Mouse (Mus musculus): Measurements from ENCODE around the gene Mmp14. TPM values are rescaled to one million over a fixed set of nuclear protein-coding genes. Genes with fewer than 3 reads are reported as not detected.

Gene Mmp14
- polyA plus RNA-seq, 1 experiment from 2014 or later, result 167 TPM

- Histone ChIP-seq H3K9ac (ENCODE audit: low read depth, low read length) (no peak overlapping the region), H3K27ac (ENCODE audit: low read depth, low read length) (no peak overlapping the region), H3K27me3 (ENCODE audit: control insufficient read depth, insufficient read depth, low read length) (no peaks in the 10 kb centered on the region), H3K9me3 (ENCODE audit: control insufficient read depth, low read length) (no peaks in the 10 kb centered on the region), H3K36me3 (ENCODE audit: control insufficient read depth, insufficient read depth, low read length) (no peaks in the 10 kb centered on the region), H3K4me1 (ENCODE audit: control insufficient read depth, insufficient read depth, low read length) (no peaks in the 10 kb centered on the region), H3K4me2 (replicated peaks; ENCODE audit: low read depth, low read length) (no peak overlapping the region), H3K4me3 (ENCODE audit: low read length) (no peak overlapping the region)
- 81% methylated on average over 11 of the region's 11 CpGs for WGBS
- ATAC-seq (ENCODE audit: low FRiP score, low TSS enrichment), result no peak
Observed at GRCm38 (mm10) chr14:54454669-54455528, 23.5 kb downstream of the Mmp14 start.

- Histone ChIP-seq H3K4me1 (ENCODE audit: control insufficient read depth, insufficient read depth, low read length) (no peaks in the 10 kb centered on the region), H3K9me3 (ENCODE audit: control insufficient read depth, low read length) (no peaks in the 10 kb centered on the region), H3K4me3 (ENCODE audit: low read length) (no peak overlapping the region), H3K4me2 (replicated peaks; ENCODE audit: low read depth, low read length) (no peak overlapping the region), H3K27ac (ENCODE audit: low read depth, low read length) (no peak overlapping the region), H3K36me3 (ENCODE audit: control insufficient read depth, insufficient read depth, low read length) (no peaks in the 10 kb centered on the region), H3K9ac (ENCODE audit: low read depth, low read length) (no peak overlapping the region), H3K27me3 (ENCODE audit: control insufficient read depth, insufficient read depth, low read length) (no peaks in the 10 kb centered on the region)
- WGBS, result 76% methylated on average over 14 of the region's 14 CpGs
- no peak for ATAC-seq (ENCODE audit: low FRiP score, low TSS enrichment)
Observed at GRCm38 (mm10) chr14:54457907-54458569, 26.6 kb downstream of the Mmp14 start.

- Histone ChIP-seq H3K4me1 (ENCODE audit: control insufficient read depth, insufficient read depth, low read length) (no peaks in the 10 kb centered on the region), H3K4me2 (replicated peaks; ENCODE audit: low read depth, low read length) (no peak overlapping the region), H3K9ac (ENCODE audit: low read depth, low read length) (no peak overlapping the region), H3K36me3 (ENCODE audit: control insufficient read depth, insufficient read depth, low read length) (peaks cover 10% of the 10 kb centered on the region; the same call in 1 of the 2 replicates), H3K27ac (ENCODE audit: low read depth, low read length) (no peak overlapping the region), H3K9me3 (ENCODE audit: control insufficient read depth, low read length) (no peaks in the 10 kb centered on the region), H3K27me3 (ENCODE audit: control insufficient read depth, insufficient read depth, low read length) (no peaks in the 10 kb centered on the region), H3K4me3 (ENCODE audit: low read length) (no peak overlapping the region)
- WGBS, result 78% methylated on average over 4 of the region's 4 CpGs
- no peak for ATAC-seq (ENCODE audit: low FRiP score, low TSS enrichment)
Observed at GRCm38 (mm10) chr14:54462146-54462545, 30.7 kb downstream of the Mmp14 start.

GRCm38 (mm10) chr14:54463108-54463958 is 31.9 kb downstream of the Mmp14 start:
- Histone ChIP-seq H3K4me1 (ENCODE audit: control insufficient read depth, insufficient read depth, low read length) (no peaks in the 10 kb centered on the region), H3K9me3 (ENCODE audit: control insufficient read depth, low read length) (no peaks in the 10 kb centered on the region), H3K9ac (ENCODE audit: low read depth, low read length) (peak overlapping the region; percentile 77), H3K4me3 (ENCODE audit: low read length) (peak overlapping the region; percentile 72), H3K27me3 (ENCODE audit: control insufficient read depth, insufficient read depth, low read length) (no peaks in the 10 kb centered on the region), H3K27ac (ENCODE audit: low read depth, low read length) (no peak overlapping the region; the same call in 1 of the 2 replicates), H3K4me2 (replicated peaks; ENCODE audit: low read depth, low read length) (peak overlapping the region; percentile 84), H3K36me3 (ENCODE audit: control insufficient read depth, insufficient read depth, low read length) (peaks cover 21% of the 10 kb centered on the region)
- ATAC-seq (ENCODE audit: low FRiP score, low TSS enrichment), result peak; percentile 47
- 13% methylated on average over 12 of the region's 12 CpGs for WGBS

- peak within 1 kb of the TSS; percentile 72 for H3K27ac ChIP-seq (ENCODE audit: low read depth, low read length)
- no peaks in the 10 kb centered on the region for H3K4me1 ChIP-seq (ENCODE audit: control insufficient read depth, insufficient read depth, low read length)
- no peaks in the 10 kb centered on the region for H3K9me3 ChIP-seq (ENCODE audit: control insufficient read depth, low read length)
- H3K4me2 ChIP-seq (replicated peaks; ENCODE audit: low read depth, low read length), result peak within 1 kb of the TSS; percentile 84
- H3K4me3 ChIP-seq (ENCODE audit: low read length), result peak within 1 kb of the TSS; percentile 72
- peaks cover 26% of the 10 kb centered on the region for H3K36me3 ChIP-seq (ENCODE audit: control insufficient read depth, insufficient read depth, low read length)
- H3K9ac ChIP-seq (ENCODE audit: low read depth, low read length), result peak within 1 kb of the TSS; percentile 77
- ATAC-seq (ENCODE audit: low FRiP score, low TSS enrichment), result peak; percentile 92
- 0% methylated on average over 35 of the region's 35 CpGs for WGBS
- H3K27me3 ChIP-seq (ENCODE audit: control insufficient read depth, insufficient read depth, low read length), result no peaks in the 10 kb centered on the region
Observed at GRCm38 (mm10) chr14:54463959-54464292, 32.5 kb downstream of the Mmp14 start, which contains the start of gene Lrp10. Gene Lrp10, plus strand, starts transcription at chr14:54464137.

DNA sequence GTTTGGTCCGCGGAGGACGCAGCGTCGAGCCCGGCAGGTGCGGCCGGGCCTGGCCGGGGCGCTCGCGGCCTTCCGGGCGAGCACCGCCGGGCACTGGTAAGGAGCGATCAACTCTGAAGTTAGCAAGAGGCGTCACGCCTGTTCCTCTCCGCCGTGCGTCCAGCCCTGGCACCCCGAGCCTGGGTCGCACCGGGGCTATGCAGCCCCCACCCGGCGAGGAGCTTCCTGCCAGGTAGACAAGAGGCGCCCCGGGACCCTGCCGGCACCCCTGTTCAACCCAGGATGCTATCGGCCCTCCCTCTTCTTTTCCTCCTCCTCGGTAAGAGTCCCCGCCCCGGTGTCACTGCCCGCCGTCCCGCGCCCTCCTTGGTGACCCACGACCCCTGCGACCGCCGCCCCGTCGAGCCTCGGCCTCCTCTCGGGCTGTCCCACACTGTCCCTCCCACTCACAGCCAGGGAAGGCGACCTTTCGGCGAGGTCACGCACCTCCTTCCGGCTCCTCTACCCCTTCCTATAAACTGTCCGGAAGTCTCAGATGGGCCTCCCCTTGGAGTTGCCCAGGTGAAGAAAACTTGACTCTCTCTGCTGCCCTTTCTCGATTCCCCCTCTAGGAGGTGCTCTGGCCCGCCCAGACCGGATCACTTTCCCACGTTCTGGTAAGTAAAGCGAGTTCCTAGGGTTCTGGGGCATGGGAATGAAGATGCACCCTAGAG is 33.0 kb downstream of the Mmp14 start:
- no peaks in the 10 kb centered on the region for H3K27me3 ChIP-seq (ENCODE audit: control insufficient read depth, insufficient read depth, low read length)
- peak overlapping the region; percentile 72 for H3K27ac ChIP-seq (ENCODE audit: low read depth, low read length)
- H3K9ac ChIP-seq (ENCODE audit: low read depth, low read length), result peak overlapping the region; percentile 77
- WGBS, result under 1% methylated on average over 45 of the region's 57 CpGs
- peaks cover 32% of the 10 kb centered on the region for H3K36me3 ChIP-seq (ENCODE audit: control insufficient read depth, insufficient read depth, low read length)
- no peaks in the 10 kb centered on the region for H3K4me1 ChIP-seq (ENCODE audit: control insufficient read depth, insufficient read depth, low read length)
- no peaks in the 10 kb centered on the region for H3K9me3 ChIP-seq (ENCODE audit: control insufficient read depth, low read length)
- H3K4me3 ChIP-seq (ENCODE audit: low read length), result peak overlapping the region; percentile 72
- peak overlapping the region; percentile 84 for H3K4me2 ChIP-seq (replicated peaks; ENCODE audit: low read depth, low read length)
- peak; percentile 84 for ATAC-seq (ENCODE audit: low FRiP score, low TSS enrichment)

DNA sequence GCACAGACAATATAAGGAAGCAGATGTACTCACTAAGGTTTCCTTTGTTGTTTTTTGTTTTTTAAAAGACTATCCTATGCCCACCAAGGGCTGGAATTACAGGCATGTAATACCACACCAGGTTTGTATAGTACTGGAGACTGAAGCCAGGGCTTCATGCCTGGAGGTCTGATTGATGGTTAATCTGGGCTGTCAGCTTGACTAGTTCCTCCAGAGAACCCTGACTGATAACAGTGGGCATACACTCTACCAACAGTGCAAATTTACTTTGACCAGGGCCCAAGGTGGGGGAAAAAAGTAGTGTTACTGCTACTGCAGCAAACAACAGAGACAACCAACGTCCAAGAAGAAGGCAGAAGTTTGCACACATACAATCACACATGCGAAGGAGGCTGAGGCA is 40.1 kb downstream of the Mmp14 start:
- Histone ChIP-seq H3K36me3 (ENCODE audit: control insufficient read depth, insufficient read depth, low read length) (peaks cover 40% of the 10 kb centered on the region), H3K4me2 (replicated peaks; ENCODE audit: low read depth, low read length) (no peak overlapping the region), H3K9me3 (ENCODE audit: control insufficient read depth, low read length) (peaks cover 6% of the 10 kb centered on the region; the same call in 1 of the 2 replicates), H3K9ac (ENCODE audit: low read depth, low read length) (no peak overlapping the region), H3K4me3 (ENCODE audit: low read length) (no peak overlapping the region), H3K27ac (ENCODE audit: low read depth, low read length) (no peak overlapping the region), H3K27me3 (ENCODE audit: control insufficient read depth, insufficient read depth, low read length) (no peaks in the 10 kb centered on the region), H3K4me1 (ENCODE audit: control insufficient read depth, insufficient read depth, low read length) (peaks cover 10% of the 10 kb centered on the region)
- no peak for ATAC-seq (ENCODE audit: low FRiP score, low TSS enrichment)
- WGBS, result 91% methylated on average over 2 of the region's 2 CpGs

DNA sequence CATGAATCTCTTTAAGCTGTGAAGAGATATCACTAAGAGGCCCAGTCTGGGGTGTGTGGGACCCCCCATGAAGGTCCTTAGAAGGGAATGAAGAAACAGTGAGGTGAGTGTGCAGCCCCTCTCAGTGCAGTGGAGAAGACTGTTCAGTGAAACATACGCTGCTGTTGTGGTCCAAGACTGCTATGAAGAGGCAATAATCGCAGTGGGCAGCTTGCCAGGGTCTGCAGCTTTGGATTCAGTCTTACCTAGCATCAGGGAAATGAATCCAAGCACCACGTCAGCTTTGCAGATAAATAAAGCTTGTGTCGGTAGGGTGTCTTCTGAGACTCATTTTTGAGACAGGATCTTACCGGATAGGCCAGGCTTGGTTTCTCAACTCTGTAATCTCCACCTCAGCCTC is 41.3 kb downstream of the Mmp14 start:
- peaks cover 6% of the 10 kb centered on the region; the same call in 1 of the 2 replicates for H3K9me3 ChIP-seq (ENCODE audit: control insufficient read depth, low read length)

More for the DNA sequence above, 41.3 kb downstream of the Mmp14 start:
- no peak overlapping the region for H3K9ac ChIP-seq (ENCODE audit: low read depth, low read length)
- 80% methylated on average over 5 of the region's 5 CpGs for WGBS
- H3K4me1 ChIP-seq (ENCODE audit: control insufficient read depth, insufficient read depth, low read length), result peaks cover 13% of the 10 kb centered on the region
- peaks cover 30% of the 10 kb centered on the region for H3K36me3 ChIP-seq (ENCODE audit: control insufficient read depth, insufficient read depth, low read length)
- no peak for ATAC-seq (ENCODE audit: low FRiP score, low TSS enrichment)
- no peak overlapping the region for H3K4me3 ChIP-seq (ENCODE audit: low read length)
- H3K27ac ChIP-seq (ENCODE audit: low read depth, low read length), result no peak overlapping the region
- no peaks in the 10 kb centered on the region for H3K27me3 ChIP-seq (ENCODE audit: control insufficient read depth, insufficient read depth, low read length)
- H3K4me2 ChIP-seq (replicated peaks; ENCODE audit: low read depth, low read length), result no peak overlapping the region
